Mouse (Mus musculus): Measurements from ENCODE around the gene Acsl5. TPM values are rescaled to one million over a fixed set of nuclear protein-coding genes. Genes with fewer than 3 reads are reported as not detected.

The Acsl5 gene
- polyA plus RNA-seq, 1 experiment = 449 TPM

DNA sequence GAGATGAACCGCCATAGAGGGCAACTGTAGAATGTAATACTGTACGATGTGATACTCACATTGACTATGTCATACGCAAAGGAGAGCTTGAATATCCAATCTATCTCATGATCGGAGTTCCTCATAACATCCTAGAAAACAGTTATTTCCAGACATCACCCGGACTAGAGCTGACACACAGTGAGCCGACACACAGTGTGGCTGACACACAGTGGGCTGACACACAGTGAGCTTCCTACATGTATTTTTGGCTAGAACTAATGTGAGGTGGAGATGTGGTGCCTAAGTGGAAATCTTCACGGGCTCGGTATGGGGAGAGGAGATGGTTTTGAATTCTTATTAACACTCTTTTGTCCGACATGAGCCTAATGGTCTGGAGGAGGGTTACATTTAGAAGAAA lies 29.5 kb upstream of the Acsl5 start:
- Histone ChIP-seq H3K27ac (replicated peaks; ENCODE audit: low read depth, low read length) (no peak overlapping the region), H3K4me3 (ENCODE audit: insufficient read depth, low read depth, low read length) (no peak overlapping the region), H3K4me1 (ENCODE audit: control insufficient read depth, insufficient read depth, insufficient read length, low read length) (no peaks in the 10 kb centered on the region)

DNA sequence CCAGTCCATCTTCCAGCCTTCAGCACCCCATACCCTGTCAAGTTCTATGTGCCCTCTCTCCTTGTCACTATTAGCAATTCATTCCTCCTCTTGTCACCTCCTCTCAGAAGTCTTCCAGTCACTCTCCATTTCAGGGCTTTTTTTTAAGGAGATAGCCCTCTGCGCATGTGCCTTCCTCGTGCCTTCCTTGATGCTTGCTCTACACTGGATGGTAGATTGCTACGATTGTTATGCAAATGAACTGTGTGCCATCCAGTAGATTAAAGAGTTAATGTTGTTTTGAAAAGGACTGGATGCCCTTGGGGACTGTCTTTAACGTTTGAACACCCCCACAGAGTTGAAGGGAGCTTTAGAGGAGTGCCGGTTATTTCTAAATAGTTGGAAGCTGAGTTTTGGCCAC lies 25.1 kb upstream of the Acsl5 start:
- H3K27ac ChIP-seq (replicated peaks; ENCODE audit: low read depth, low read length) = no peak overlapping the region
- H3K4me1 ChIP-seq (ENCODE audit: control insufficient read depth, insufficient read depth, insufficient read length, low read length) = no peaks in the 10 kb centered on the region
- H3K4me3 ChIP-seq (ENCODE audit: insufficient read depth, low read depth, low read length) = no peak overlapping the region

DNA sequence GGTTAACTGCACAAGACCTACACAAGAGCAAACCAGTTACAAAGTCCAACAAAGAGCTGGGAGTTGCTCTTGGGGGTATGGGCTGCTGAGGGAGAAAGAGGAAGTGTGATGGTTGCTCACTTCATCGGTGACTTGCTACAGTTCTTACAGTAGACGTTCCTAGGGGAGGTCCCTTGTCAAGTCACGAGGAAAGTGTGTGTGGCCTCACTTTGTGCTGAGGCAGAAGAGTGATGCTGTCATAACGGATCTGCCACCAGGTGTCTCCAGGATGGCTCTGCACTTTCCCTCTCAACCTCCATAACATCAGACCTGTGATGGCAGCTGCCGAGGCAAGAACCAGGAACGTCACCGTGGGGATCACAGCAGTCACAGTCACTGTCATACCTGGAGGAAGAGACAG lies 24.6 kb upstream of the Acsl5 start:
- Histone ChIP-seq H3K4me3 (ENCODE audit: insufficient read depth, low read depth, low read length) (no peak overlapping the region), H3K4me1 (ENCODE audit: control insufficient read depth, insufficient read depth, insufficient read length, low read length) (peaks cover 1% of the 10 kb centered on the region), H3K27ac (replicated peaks; ENCODE audit: low read depth, low read length) (no peak overlapping the region)

DNA sequence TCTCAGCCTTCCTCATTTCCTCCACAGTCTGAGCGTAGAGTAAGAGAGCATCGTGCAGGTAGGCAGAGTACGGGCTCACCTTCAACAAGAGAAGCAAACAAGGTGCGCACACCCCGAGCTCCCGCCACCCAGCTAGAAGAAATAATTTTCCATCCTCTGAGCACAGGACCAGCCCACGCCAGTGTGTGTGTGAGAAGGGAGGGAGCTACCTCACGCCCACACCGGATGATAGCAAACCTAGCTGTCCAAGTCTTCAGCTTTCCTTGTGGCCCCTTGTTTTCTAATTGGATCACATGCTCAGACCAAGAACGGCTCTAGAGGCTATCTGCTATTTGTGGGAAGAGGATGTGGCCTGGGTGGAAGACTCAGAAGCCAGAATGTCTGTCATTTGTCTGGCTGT lies 20.7 kb upstream of the Acsl5 start:
- peaks cover 3% of the 10 kb centered on the region for H3K4me1 ChIP-seq (ENCODE audit: control insufficient read depth, insufficient read depth, insufficient read length, low read length)
- no peak overlapping the region for H3K27ac ChIP-seq (replicated peaks; ENCODE audit: low read depth, low read length)
- H3K4me3 ChIP-seq (ENCODE audit: insufficient read depth, low read depth, low read length) = no peak overlapping the region

DNA sequence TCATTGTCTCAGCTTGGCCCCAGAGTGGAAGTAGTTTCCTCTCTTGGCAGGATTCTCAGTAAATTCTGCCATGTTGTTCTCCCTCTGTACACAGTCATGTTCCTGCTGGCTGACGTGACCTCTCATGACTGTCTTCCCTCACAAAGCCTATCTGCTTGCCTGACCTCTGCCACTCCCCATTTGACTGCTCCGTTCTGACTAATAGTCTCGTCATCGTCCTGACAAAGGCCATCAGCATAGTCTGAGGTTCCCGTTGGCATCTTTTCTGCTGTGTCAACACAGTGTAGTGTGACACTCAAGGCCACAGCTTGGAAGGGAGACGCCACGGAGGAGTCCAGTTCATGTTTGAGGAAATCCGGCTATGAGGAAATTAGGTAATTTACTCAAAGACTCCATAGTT lies 19.6 kb upstream of the Acsl5 start:
- Histone ChIP-seq H3K27ac (replicated peaks; ENCODE audit: low read depth, low read length) (no peak overlapping the region), H3K4me1 (ENCODE audit: control insufficient read depth, insufficient read depth, insufficient read length, low read length) (peaks cover 3% of the 10 kb centered on the region), H3K4me3 (ENCODE audit: insufficient read depth, low read depth, low read length) (no peak overlapping the region)

DNA sequence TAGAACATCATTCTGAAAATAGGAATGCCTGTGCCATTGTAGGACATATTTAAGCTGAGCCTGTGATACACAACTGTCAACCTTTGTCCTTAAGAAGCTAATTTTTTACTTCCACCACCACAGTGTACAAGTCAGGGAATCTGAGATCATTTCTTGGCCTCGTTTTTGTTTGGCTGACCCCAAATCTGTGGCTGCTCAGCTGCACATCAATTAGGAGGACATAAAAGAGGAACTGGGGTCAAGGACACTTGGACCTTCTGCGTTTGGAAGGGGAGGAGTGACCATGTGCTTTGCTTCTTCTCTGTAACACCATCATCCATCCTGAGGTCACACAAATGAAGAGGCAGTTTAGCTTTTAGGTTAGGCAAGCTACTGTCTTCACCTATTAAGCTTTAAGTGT lies 15.7 kb upstream of the Acsl5 start:
- H3K4me1 ChIP-seq (ENCODE audit: control insufficient read depth, insufficient read depth, insufficient read length, low read length) = peaks cover 3% of the 10 kb centered on the region
- H3K4me3 ChIP-seq (ENCODE audit: insufficient read depth, low read depth, low read length) = no peak overlapping the region
- no peak overlapping the region for H3K27ac ChIP-seq (replicated peaks; ENCODE audit: low read depth, low read length)

DNA sequence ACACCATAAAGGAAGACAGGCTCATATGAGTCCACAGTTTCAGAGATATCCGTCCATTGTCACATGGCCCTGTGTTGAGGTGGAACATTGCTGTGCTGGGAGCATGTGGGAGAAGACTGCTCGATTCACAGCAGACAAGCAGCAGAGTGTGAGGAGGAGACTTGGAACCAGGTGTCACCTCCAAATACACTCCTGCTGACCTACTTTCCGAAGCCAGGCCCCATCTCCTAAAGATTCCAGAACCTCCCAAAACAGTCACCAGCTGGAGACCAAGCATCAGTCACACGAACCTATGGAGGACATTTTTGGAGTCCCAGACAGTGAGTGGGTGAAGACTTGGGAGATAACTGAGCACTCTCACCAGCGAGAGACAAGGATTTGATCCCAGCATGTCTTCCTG lies 15.2 kb upstream of the Acsl5 start:
- Histone ChIP-seq H3K4me3 (ENCODE audit: insufficient read depth, low read depth, low read length) (no peak overlapping the region), H3K4me1 (ENCODE audit: control insufficient read depth, insufficient read depth, insufficient read length, low read length) (peaks cover 3% of the 10 kb centered on the region), H3K27ac (replicated peaks; ENCODE audit: low read depth, low read length) (no peak overlapping the region)

DNA sequence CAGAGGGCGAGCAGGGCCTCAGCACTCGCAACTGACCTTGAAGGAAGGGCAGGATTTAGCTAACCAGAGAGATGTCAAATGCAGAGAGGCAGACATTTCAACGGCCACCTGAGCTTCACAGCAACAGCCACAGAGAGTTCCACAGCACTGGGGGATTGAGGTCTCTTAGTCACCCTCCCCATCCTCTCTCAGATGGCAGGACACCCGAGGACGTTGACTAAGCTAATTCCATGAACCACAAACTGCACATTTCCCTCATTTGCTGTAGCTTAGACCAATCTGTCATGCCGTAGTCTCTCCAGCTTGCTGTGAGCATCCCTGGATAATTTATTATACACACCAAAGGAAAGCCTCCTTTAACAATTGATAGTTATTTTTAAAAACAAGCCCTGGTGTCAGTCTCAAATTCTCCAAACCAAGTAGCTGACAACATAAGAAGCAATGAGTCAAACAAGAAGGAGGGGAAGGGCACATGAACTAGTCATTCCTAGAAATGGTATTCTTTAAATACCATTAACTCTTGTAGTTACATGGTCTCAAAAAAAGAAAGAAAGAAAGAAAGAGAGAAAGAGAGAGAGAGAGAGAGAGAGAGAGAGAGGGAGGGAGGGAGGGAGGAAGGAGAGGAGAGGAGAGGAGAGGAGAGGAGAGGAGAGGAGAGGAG lies 11.8 kb upstream of the Acsl5 start:
- Histone ChIP-seq H3K4me3 (ENCODE audit: insufficient read depth, low read depth, low read length) (no peak overlapping the region), H3K4me1 (ENCODE audit: control insufficient read depth, insufficient read depth, insufficient read length, low read length) (no peaks in the 10 kb centered on the region), H3K27ac (replicated peaks; ENCODE audit: low read depth, low read length) (no peak overlapping the region)

DNA sequence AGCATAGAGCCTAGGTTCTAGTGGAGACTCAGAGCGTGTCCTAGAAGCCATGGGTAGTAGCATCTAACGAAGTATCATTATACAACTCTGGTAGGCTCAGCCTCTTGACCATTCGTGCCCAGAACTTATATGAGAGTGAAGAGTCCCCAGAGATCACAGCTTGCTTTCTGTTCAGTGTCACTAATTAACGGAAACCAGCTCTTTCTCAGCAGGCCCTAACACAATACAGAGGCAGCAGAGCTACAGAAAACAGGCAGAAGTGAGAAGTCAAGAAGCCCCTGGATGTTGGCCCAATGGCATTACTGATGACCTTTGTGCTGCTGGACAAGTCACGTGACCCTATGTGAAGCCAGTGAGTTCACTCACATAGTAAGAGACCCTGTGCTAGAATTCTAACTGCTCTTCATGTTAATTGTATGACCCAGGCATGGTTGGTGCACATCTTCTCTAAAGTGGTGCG lies 10.5 kb upstream of the Acsl5 start, which contains the start of gene Gucy2g:
TSS of gene Gucy2g (minus strand) at position 51 of the 460 bp plus-strand sequence.
- no peak within 1 kb of the TSS for H3K4me3 ChIP-seq (ENCODE audit: insufficient read depth, low read depth, low read length)
- H3K4me1 ChIP-seq (ENCODE audit: control insufficient read depth, insufficient read depth, insufficient read length, low read length) = no peaks in the 10 kb centered on the region
- H3K27ac ChIP-seq (replicated peaks; ENCODE audit: low read depth, low read length) = no peak within 1 kb of the TSS

DNA sequence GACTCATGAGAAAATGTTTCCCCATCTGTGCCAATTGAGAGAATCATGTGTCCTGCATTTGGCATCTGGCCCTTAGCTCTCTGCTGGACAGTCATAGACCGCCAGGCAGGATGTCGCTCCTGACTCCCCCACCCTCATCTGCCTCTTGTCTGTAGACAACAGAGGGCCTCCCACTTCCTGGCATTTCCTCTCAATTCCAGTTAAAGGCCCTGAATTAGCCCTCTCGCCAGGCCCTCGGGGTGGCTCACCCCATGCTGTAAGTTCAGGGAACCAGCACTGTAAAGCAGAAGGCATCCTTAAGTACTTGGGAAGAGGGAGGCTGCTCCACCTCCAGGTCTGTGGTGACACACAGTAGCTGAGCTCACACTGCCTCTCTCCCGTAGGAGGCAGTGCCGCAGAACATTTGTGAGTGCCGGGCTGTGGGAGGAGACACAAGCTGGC lies 6.9 kb upstream of the Acsl5 start:
- Histone ChIP-seq H3K4me1 (ENCODE audit: control insufficient read depth, insufficient read depth, insufficient read length, low read length) (no peaks in the 10 kb centered on the region), H3K4me3 (ENCODE audit: insufficient read depth, low read depth, low read length) (no peak overlapping the region), H3K27ac (replicated peaks; ENCODE audit: low read depth, low read length) (peak overlapping the region; percentile 81)

DNA sequence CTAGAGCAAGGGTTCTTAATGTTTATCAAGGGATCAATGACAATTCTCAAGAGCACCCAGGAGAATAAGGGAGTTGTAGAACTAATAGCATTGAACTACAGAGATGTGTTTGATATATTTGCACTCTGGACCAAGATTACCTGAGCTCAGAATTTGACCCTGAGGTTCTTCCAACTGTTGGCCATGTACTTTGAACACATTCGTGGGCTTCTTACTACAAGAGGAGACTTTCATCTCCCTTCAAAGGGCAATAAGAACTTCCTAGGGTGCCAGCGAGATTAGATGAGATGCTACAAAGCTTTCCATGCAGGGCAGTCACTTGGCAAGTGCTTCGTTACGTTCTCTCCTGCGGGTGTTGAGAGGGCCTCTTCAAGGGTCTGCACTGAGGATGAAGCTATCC lies 4.2 kb upstream of the Acsl5 start:
- H3K4me3 ChIP-seq (ENCODE audit: insufficient read depth, low read depth, low read length) = no peak overlapping the region
- 0 out of 2 replicates have a peak, but pooled peaks cover 3% of the 10 kb centered on the region for H3K4me1 ChIP-seq (ENCODE audit: control insufficient read depth, insufficient read depth, insufficient read length, low read length)
- no peak overlapping the region for H3K27ac ChIP-seq (replicated peaks; ENCODE audit: low read depth, low read length)

DNA sequence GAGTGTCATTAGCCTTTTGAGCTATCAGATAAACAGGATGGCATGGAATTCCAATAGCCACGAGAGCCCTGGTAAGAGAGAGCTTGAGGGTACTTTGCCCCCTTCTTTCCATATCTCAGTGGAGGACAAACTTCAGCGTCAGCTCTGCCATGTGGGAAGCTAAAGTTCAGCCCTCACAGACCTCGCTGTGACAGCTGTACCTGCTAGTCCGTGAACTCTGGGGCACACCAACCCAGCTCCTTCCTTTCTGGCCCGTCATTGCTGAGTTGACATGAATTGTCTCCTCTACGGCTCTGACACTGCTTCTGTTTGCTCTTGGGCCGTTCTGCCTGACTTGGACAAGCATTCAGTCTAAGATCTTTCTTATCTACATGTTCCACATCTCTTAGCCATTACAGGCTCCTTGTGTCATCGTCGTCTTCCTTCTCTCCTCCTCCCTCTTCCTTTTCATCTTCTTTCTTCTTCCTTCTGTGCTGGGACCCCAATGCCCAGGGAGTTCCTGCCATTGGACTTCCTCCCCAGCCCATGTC lies 3.7 kb upstream of the Acsl5 start:
- H3K4me1 ChIP-seq (ENCODE audit: control insufficient read depth, insufficient read depth, insufficient read length, low read length) = 0 out of 2 replicates have a peak, but pooled peaks cover 3% of the 10 kb centered on the region
- no peak overlapping the region for H3K27ac ChIP-seq (replicated peaks; ENCODE audit: low read depth, low read length)
- H3K4me3 ChIP-seq (ENCODE audit: insufficient read depth, low read depth, low read length) = no peak overlapping the region

DNA sequence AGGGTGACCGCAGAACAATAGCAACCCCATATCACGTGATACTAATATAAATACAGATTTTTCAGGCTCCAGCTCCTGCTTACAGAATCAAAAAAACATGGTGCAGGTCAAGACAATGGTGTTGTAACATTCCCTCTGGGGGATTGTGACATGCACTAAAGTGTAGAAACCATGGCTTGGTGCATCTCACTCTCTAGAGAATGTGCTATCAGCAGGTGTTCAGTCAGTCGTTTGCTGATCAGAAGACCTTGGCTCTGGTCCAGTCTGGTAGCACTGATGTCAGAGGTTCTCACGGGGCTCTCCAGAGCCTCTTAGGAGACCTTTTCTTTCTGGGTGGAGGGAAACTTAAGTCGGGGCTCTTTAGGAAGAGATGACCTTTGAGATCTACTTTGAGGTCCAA lies 1.3 kb upstream of the Acsl5 start:
- Histone ChIP-seq H3K27ac (replicated peaks; ENCODE audit: low read depth, low read length) (peak overlapping the region; percentile 73), H3K4me3 (ENCODE audit: insufficient read depth, low read depth, low read length) (no peak overlapping the region)

DNA sequence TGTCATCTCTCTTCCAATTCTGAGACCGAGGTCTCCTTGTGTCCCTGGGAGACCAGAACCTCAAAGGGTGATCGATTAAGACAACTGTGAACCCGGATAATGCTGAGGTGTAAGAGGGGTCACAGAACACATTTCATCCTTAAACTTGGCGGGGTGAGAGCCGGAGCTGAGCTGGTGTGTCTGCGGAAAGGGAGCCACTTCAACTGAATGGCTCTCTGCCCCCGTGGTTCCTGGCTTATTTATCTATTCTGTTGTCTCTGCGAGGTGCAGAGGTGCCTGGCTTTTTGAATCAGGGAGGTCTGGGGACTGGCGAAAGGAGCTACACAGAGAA lies 1.5 kb downstream of the Acsl5 start:
- Histone ChIP-seq H3K4me1 (ENCODE audit: control insufficient read depth, insufficient read depth, insufficient read length, low read length) (peaks cover 9% of the 10 kb centered on the region; the same call in 1 of the 2 replicates), H3K27ac (replicated peaks; ENCODE audit: low read depth, low read length) (peak overlapping the region; percentile 98), H3K4me3 (ENCODE audit: insufficient read depth, low read depth, low read length) (peak overlapping the region; percentile 87)

More for the DNA sequence above, 1.3 kb upstream of the Acsl5 start:
- 0 out of 2 replicates have a peak, but pooled peaks cover 3% of the 10 kb centered on the region for H3K4me1 ChIP-seq (ENCODE audit: control insufficient read depth, insufficient read depth, insufficient read length, low read length)

DNA sequence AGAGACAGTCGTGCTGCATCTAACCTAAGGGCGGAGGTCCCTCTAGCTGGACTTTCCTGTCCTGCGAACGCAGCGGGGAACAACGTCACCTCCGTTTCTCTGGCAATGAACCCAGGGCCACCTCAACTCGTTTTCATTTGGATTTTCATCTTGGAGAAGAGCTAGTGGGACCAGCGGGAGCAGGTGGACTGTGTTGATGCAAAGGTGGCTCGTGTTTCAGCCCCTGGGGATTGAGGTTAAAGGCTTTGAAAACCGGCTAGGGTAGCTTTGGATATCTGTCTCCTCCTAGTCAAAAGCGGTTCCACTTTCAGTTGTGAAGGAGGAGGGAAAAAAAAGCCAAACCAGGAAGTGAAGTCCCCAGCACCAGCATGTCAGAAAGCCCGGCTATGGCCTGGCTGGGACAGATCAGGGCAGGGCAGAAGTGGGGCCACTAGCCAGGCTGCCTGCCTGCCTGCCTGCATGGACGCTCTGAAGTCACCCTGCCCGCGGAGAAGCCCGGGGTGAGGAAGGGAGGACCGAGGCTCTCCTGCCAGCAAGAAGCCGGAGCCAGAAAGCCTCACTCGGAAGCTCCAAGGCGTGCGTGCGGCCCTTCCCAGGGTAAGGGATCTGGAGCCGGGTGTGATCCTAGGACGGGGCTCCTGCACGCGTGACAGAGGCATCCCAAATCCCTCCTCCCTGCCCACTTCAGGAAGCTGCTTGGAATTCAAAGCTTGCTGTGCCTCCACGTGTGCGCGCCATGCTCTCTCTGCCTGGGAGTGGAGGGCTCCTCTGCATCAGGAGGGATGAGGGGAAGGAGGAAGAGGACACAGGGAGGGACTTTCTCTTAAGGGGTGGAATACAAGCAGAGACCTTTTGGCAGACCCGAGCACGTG lies 2.1 kb downstream of the Acsl5 start:
- Histone ChIP-seq H3K4me1 (ENCODE audit: control insufficient read depth, insufficient read depth, insufficient read length, low read length) (peaks cover 9% of the 10 kb centered on the region; the same call in 1 of the 2 replicates), H3K4me3 (ENCODE audit: insufficient read depth, low read depth, low read length) (peak overlapping the region; percentile 87), H3K27ac (replicated peaks; ENCODE audit: low read depth, low read length) (peak overlapping the region; percentile 98)

All from brown adipose tissue, adult 24 weeks (tissue).